Comparison of ENCODE assay signal across 16 mouse cellular contexts in genomic region chr8:12548255-12548654, GRCm38 (mm10). TPM values are rescaled to one million over a fixed set of nuclear protein-coding genes. Genes with fewer than 3 reads are reported as not detected.
DNase-seq lines count a peak whose midpoint lies in the region; ATAC-seq lines count a peak whose summit lies in the region.
"Had no signal": no experiment of that assay in that cellular context is flagged by ENCODE, and none has a peak within 500 bp of the region (broad histone marks: within the 10 kb centered on the region; RNA-seq: fewer than 3 reads in every experiment).

No protein-coding gene starts in this region.

- no peaks in the 10 kb centered on the region for H3K9me3 ChIP-seq in hindbrain, embryonic 11.5 days (ENCODE audit: control insufficient read depth, low read length)
- H3K9me3 ChIP-seq in hindbrain, embryonic 16.5 days (ENCODE audit: control insufficient read depth, low read length), result no peaks in the 10 kb centered on the region
- H3K9me3 ChIP-seq in forebrain, embryonic 14.5 days (replicated peaks; ENCODE audit: control insufficient read depth, low read length), result no peaks in the 10 kb centered on the region
- H3K9me3 ChIP-seq in limb, embryonic 12.5 days, result peaks cover 8% of the 10 kb centered on the region
- H3K9me3 ChIP-seq: limb, embryonic 15.5 days had no signal

- H3K4me3 ChIP-seq in hindbrain, embryonic 11.5 days (ENCODE audit: low read depth, low read length), result no peak overlapping the region
- no peak overlapping the region for H3K4me3 ChIP-seq in hindbrain, embryonic 16.5 days (ENCODE audit: low read length)
- H3K4me3 ChIP-seq in forebrain, embryonic 14.5 days (ENCODE audit: low read depth, low read length), result no peak overlapping the region
- no peak overlapping the region for H3K4me3 ChIP-seq in limb, embryonic 12.5 days (replicated peaks)
- H3K4me3 ChIP-seq: limb, embryonic 15.5 days had no signal

- DNase-seq in hindbrain, embryonic 11.5 days (ENCODE audit: low spot score), result peak; percentile 52
- DNase-seq in forebrain, embryonic 14.5 days (ENCODE audit: low spot score), result peak; percentile 90
- DNase-seq in retina, embryonic 14.5 days (ENCODE audit: low spot score), result peak; percentile 69
- no peak for DNase-seq in B cell, adult 2 months
- no peak for DNase-seq in urinary bladder, postnatal 14 days (ENCODE audit: low spot score)
- DNase-seq: kidney, adult 8-10 months had no signal

- H3K4me1 ChIP-seq in hindbrain, embryonic 11.5 days (replicated peaks; ENCODE audit: control insufficient read depth, insufficient read depth, low read length), result no peaks in the 10 kb centered on the region
- H3K4me1 ChIP-seq in hindbrain, embryonic 16.5 days (ENCODE audit: control insufficient read depth, insufficient read depth, low read depth, low read length), result no peaks in the 10 kb centered on the region
- peaks cover 15% of the 10 kb centered on the region for H3K4me1 ChIP-seq in forebrain, embryonic 14.5 days (ENCODE audit: control insufficient read depth, insufficient read depth, low read length)
- H3K4me1 ChIP-seq in limb, embryonic 12.5 days (replicated peaks), result peaks cover 13% of the 10 kb centered on the region
- H3K4me1 ChIP-seq: limb, embryonic 15.5 days had no signal

- WGBS in hindbrain, embryonic 11.5 days, result 12% methylated on average over 15 of the region's 15 CpGs
- WGBS in hindbrain, embryonic 16.5 days, result 5% methylated on average over 15 of the region's 15 CpGs
- 1% methylated on average over 15 of the region's 15 CpGs for WGBS in forebrain, embryonic 14.5 days
- WGBS in limb, embryonic 12.5 days, result 3% methylated on average over 15 of the region's 15 CpGs

- H3K27ac ChIP-seq in hindbrain, embryonic 11.5 days (ENCODE audit: low read depth, low read length), result no peak overlapping the region
- H3K27ac ChIP-seq in hindbrain, embryonic 16.5 days (ENCODE audit: low read depth, low read length), result no peak overlapping the region
- peak overlapping the region; percentile 59 for H3K27ac ChIP-seq in forebrain, embryonic 14.5 days (ENCODE audit: low read depth, low read length)
- no peak overlapping the region for H3K27ac ChIP-seq in limb, embryonic 12.5 days
- H3K27ac ChIP-seq: limb, embryonic 15.5 days had no signal

- H3K27me3 ChIP-seq in hindbrain, embryonic 11.5 days (ENCODE audit: control insufficient read depth, insufficient read depth, low read length), result peaks cover under 1% of the 10 kb centered on the region
- H3K27me3 ChIP-seq in hindbrain, embryonic 16.5 days (replicated peaks; ENCODE audit: control insufficient read depth, insufficient read depth, low read length), result peaks cover 4% of the 10 kb centered on the region
- no peaks in the 10 kb centered on the region for H3K27me3 ChIP-seq in forebrain, embryonic 14.5 days (replicated peaks; ENCODE audit: control insufficient read depth, insufficient read depth, low read length)
- H3K27me3 ChIP-seq in limb, embryonic 12.5 days, result peaks cover 59% of the 10 kb centered on the region

- no peaks in the 10 kb centered on the region for H3K36me3 ChIP-seq in hindbrain, embryonic 11.5 days (ENCODE audit: control insufficient read depth, insufficient read depth, low read length)
- H3K36me3 ChIP-seq in hindbrain, embryonic 16.5 days (ENCODE audit: control insufficient read depth, insufficient read depth, low read length), result no peaks in the 10 kb centered on the region
- H3K36me3 ChIP-seq in forebrain, embryonic 14.5 days (ENCODE audit: control insufficient read depth, insufficient read depth, low read length), result no peaks in the 10 kb centered on the region
- H3K36me3 ChIP-seq in limb, embryonic 12.5 days, result no peaks in the 10 kb centered on the region
- H3K36me3 ChIP-seq: limb, embryonic 15.5 days had no signal

- H3K9ac ChIP-seq in hindbrain, embryonic 11.5 days (ENCODE audit: low read depth, low read length), result no peak overlapping the region
- no peak overlapping the region for H3K9ac ChIP-seq in hindbrain, embryonic 16.5 days (ENCODE audit: low read depth, low read length)
- H3K9ac ChIP-seq in forebrain, embryonic 14.5 days (ENCODE audit: low read length), result no peak overlapping the region
- no peak overlapping the region for H3K9ac ChIP-seq in limb, embryonic 12.5 days (replicated peaks)
- H3K9ac ChIP-seq: limb, embryonic 15.5 days had no signal

- no peak overlapping the region for H3K4me2 ChIP-seq in hindbrain, embryonic 11.5 days (replicated peaks; ENCODE audit: low read depth, low read length)
- no peak overlapping the region for H3K4me2 ChIP-seq in hindbrain, embryonic 16.5 days (ENCODE audit: low read length)
- no peak overlapping the region for H3K4me2 ChIP-seq in forebrain, embryonic 14.5 days (ENCODE audit: low read length)
- no peak overlapping the region for H3K4me2 ChIP-seq in limb, embryonic 12.5 days
- H3K4me2 ChIP-seq: limb, embryonic 15.5 days had no signal

- peak; percentile 83 for ATAC-seq in hindbrain, embryonic 11.5 days (ENCODE audit: low FRiP score)
- ATAC-seq in hindbrain, embryonic 16.5 days, result no peak
- ATAC-seq in forebrain, embryonic 14.5 days, result peak; percentile 94
- ATAC-seq in limb, embryonic 12.5 days (ENCODE audit: insufficient number of reproducible peaks, insufficient read depth, low FRiP score, low TSS enrichment, low read depth), result peak; percentile 59; the same call in 1 of the 2 replicates
- no peak for ATAC-seq in activated CD4-positive, CD25-positive, alpha-beta regulatory T cell, adult 4 months

RNA-seq across cellular contexts. Expression of gene Spaca7, which starts 24.6 kb away (rescaled TPM):
- polyA plus RNA-seq in hindbrain, embryonic 11.5 days (2014; fragmentation: Nextera tagmentation; extraction: Ambion mirVana), result not detected in 2 replicates
- not detected in 2 replicates for polyA plus RNA-seq in hindbrain, embryonic 16.5 days (2015; fragmentation: Nextera tagmentation; extraction: Ambion mirVana)
- not detected in 2 replicates for polyA plus RNA-seq in forebrain, embryonic 14.5 days (2014; fragmentation: Nextera tagmentation; extraction: Ambion mirVana)
- polyA plus RNA-seq in limb, embryonic 12.5 days (2016; fragmentation: Nextera tagmentation; extraction: Ambion mirVana), result not detected in 2 replicates
- not detected for polyA plus RNA-seq in activated CD4-positive, CD25-positive, alpha-beta regulatory T cell, adult 4 months (2017; shearing (Covaris generic))
- polyA plus RNA-seq: cortical plate, adult 2 months; frontal cortex, adult 2 months; gonadal fat pad, adult 2 months; heart, embryonic 16.5 days; limb, embryonic 15.5 days; lung, embryonic 16.5 days; thymus, postnatal 0 days had no signal

Comparison
In these comparisons a context has a peak if more than half of its experiments do, and no peak if none do; other contexts are left out.
1. ATAC-seq: peak in hindbrain, embryonic 11.5 days (single experiment), forebrain, embryonic 14.5 days (single experiment) and limb, embryonic 12.5 days (single experiment); none in hindbrain, embryonic 16.5 days (single experiment) and activated CD4-positive, CD25-positive, alpha-beta regulatory T cell, adult 4 months (single experiment).
2. DNase-seq: peak in hindbrain, embryonic 11.5 days (single experiment), forebrain, embryonic 14.5 days (single experiment) and retina, embryonic 14.5 days (single experiment); none in B cell, adult 2 months (0 of 2) and urinary bladder, postnatal 14 days (single experiment).